Mouse (Mus musculus) embryo, embryonic 11.5 days (tissue): ENCODE data around the gene Fam50b.

Source experiments
- DNase-seq: peaks from one replicate; pipeline ENCODE4 v3.0.0-alpha.2; 2012; ENCODE audit warnings: low read depth, low spot score

The Fam50b gene

GRCm38 (mm10) chr13:34737968-34738698, 3.5 kb downstream of the Fam50b start:
- no peak for DNase-seq

DNA sequence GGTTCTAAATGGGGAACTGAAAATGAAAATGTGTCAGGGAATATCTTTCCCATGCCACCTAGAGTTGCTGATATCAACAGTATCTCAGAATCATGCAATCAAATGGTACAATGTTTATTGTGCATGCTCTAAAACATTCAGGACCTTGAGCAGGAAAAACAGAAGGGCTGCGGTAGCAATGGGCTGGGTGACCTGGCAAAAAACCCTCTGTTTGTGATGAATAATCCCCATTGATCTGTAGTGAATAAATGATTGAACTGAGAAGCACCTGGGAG, 4.0 kb downstream of the Fam50b start:
- DNase-seq, result no peak

GRCm38 (mm10) chr13:34739071-34739470, 4.4 kb downstream of the Fam50b start:
- DNase-seq, result no peak

DNA sequence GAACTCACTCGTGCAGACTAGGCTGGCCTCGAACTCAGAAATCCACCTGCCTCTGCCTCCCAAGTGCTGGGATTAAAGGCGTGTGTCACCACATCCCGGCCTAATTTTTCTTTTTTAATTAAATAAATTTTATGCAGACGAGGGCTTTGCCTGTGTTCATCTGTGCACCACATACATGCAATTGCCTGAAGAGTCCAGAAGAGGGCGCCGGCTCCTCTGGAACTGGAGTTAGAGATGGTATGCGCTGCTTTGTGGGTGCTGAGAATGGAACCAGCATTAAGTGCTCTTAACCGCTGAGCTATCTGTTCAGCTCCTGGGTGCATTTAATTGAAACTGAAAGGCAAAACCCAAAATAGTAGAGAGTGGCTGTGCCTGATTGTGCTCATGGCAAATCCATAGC, 6.6 kb downstream of the Fam50b start:
- no peak for DNase-seq

DNA sequence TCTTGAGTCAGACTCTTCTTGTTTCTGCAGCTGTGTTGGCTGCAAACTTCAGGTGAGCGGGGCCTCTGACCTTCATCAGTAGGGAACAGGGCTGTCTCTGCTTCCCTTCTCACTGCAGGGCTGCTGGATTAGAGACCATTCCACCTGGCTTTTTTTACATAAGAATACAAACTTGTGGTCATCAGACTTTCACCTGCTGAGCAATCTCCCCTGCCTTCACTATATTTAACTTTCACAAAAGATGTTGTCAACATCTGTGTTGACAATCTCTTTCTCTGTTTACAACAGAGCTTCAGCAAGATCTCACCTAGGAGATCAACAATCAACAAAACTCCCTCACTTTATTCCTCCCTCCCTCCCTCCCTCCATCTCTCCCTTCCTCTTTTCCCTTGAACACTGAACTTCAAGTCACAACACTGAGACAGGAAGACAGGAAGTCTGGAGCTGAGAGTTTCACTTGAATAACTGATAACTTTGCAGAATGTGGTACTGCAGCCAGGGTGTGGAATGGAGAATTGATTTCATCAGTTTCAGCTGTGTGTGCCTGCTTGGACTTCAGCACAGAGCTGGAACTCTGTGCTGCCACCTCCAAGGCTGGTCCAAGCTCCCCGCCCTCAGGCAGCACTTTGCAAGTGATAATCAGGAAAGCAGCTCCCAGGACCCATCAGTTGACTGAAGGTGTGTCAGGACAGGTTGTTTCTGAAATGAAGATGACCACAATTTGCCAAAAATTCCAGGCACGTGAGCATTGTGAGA, 7.3 kb downstream of the Fam50b start:
- DNase-seq, result no peak

GRCm38 (mm10) chr13:34746811-34747210, 12.2 kb downstream of the Fam50b start:
- DNase-seq, result no peak

- no peak for DNase-seq
These were observed 13.9 kb downstream of the Fam50b start for GRCm38 (mm10) chr13:34748530-34748929.

- no peak for DNase-seq
These were observed 24.6 kb downstream of the Fam50b start for GRCm38 (mm10) chr13:34759202-34759601.

- no peak for DNase-seq
These were observed 26.1 kb downstream of the Fam50b start for GRCm38 (mm10) chr13:34760518-34761287.

GRCm38 (mm10) chr13:34762136-34762535, 27.5 kb downstream of the Fam50b start:
- no peak for DNase-seq

DNA sequence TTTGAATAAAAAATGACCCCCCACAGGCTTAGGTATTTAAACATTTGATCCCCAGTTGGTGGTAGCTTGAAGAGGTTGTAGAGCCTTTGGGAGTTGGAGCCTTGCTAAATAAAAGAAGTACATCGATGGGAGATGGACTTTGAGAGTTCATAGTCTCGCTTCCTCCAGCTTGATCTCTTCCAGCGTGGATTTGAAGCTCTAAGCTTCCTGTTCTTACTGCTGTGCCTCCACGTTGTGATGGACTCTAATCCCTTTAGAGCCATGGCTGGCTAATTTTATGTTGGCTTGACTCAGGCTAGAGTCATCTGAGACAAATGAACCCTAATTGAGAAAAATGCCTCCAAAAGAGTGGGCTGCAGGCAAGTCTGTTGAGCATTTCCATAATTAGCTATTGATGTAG, 28.2 kb downstream of the Fam50b start:
- DNase-seq, result no peak

DNA sequence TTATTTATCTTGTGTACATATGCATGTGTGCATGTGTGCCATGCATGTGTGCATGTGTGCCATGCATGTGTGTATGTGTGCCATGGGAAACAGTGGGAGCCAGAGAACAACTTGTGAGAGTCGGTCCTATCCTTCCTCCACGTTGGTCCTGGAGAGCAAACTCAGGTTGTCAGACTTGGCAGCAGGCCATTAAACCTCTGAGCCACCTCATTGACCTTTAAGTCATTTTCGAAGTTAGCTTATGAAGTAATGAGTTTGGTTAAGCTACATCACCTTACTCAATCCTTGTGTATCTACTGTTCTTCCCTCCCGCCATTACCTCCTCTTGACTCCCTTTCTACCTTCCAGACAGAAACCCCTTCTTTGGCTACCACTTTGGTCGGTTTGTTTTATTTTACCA, 30.6 kb downstream of the Fam50b start:
- no peak for DNase-seq

DNA sequence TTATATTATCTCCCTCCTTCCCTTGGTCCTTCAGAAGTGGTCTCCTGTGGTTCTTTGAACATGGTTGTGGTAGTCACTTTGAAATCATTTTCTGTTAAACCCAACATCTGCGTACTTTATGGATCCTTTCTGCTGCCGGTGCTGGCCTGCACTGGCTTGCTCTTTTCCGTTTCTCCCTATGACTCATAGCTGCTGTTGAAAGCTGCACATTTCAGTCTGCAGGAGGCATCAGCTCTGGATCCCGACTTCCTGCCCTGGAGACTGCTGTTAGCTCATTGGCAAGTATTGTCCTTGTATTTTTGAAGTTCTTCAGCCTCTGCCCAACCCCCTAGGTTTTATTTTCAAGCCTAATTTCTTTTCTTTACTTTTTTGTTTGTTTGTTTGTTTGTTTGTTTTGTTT, 31.9 kb downstream of the Fam50b start:
- DNase-seq, result no peak

DNA sequence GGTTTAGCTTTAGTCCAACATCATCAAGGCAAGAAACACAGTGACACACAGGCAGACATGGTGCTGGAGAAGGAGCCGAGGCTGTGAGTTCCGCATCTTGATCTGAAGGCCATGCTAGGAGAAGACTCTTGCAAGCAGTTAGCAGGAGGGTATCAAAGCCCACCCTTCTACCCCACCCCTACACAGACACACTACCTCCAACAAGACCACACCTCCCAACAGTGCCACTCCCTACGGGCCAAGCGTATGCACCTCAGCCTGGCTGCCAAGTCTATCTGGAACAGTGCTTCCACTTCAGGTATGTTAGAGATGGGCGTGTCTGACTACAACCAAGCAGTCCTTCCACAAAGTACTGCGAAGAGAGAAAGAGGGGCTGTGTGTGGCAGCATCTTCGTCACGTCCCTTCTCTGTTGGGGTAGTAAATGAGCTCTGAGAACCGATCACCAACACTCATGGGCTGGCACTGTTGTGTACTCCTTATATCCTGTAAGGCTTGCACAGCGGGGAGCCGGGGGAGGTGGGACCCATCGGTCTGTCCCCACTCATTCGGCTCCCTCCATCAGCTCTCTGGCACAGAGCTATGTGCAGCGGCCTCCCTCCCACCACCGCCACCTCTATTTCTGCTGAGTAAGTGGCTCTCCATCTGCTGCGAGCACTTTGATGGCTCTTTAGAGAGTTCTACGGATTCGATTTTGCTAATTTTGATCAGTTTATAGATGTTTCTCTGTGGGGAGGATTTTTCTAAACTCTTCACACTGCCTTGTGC, 33.1 kb downstream of the Fam50b start:
- no peak for DNase-seq

DNA sequence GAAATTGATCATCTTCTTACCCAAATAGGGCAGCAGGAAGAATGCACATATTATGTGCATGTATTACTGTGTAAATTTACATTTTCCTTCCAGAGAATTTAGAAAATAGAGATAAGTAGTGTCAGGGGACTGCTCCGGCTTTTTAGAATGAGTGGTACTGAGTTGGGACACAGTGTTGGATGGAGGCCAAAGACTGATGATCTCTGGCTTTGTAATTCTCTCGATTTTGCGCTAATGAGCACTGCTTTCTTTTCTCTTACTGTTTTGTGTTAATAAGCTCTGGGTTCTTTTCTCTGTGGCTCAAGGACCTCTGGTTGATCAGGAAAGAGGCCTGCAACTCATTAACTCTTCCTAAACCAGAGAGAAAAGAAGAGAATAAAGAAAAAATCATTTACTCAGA, 42.1 kb downstream of the Fam50b start:
- no peak for DNase-seq

DNA sequence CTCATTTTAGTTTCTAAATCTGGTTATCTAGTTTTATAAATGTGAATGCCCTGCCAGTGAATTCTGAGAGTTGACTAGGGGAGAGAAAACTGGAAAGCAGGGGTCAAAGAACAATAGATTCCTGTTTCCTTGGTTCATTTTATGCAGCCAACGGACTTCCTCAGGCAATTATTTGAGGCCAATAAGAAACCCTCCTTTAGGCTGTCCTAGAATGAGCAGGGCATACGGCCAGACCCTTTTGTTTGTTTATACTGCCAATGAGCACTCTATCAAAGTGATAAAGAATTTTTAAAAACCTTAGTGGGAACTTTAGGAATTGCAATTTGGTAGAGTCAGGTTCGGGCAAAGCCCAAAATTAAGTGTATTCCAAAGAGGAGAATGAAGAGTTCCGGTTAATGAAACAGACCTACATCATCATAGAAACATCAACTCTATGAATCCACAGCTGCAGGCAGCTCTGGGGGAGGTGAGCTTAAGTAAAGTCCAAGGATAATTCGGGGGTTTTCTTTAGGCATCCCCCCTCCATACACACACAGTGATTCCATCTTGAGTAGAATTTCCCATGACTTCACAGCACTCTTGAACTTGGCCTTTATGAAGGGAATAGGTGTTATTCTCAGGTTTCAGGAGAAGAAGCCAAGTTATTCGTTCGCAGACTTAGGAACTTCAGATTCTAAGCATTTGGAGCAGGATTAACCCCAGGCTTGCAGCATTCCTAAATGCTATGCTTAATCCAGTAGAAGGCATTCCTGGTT, 46.4 kb downstream of the Fam50b start:
- no peak for DNase-seq

DNA sequence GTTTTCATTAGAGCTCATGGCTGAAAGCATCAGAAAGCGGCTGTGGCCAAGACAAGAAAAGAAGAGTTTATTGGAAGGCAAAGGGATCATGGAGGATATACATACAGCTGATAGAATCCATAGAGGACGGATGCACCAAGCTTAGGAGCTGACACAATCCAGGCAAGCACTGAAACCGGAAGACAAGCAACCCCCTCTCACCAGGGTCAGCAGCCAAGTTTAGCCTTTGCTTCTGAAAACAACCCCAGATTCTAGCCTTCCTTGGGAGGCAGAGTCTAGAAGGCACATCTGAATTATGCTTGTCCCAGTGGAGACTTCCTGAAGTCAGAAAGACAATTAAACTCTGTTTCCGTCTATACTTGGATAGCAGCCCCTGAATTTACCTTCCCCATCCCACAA, 47.0 kb downstream of the Fam50b start:
- no peak for DNase-seq

DNA sequence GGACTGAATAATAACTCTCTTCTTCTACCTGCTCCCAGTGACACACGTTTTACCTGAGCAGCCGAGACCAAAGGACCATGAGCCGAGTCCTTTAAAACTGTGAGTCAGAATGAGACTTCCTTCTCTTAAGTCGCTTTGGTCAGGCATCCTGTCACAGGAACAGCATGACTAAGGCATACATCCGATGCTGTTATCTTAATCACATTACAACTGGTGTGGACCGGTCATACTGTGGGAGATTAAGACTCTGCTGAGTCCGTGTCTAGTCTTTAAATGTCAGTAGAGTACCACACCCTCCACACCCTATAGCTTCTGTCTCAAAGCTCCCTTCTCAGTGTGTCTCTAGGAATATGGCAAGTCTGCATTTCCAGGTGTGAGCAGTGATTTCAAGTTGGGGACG, 50.2 kb downstream of the Fam50b start:
- DNase-seq, result no peak

GRCm38 (mm10) chr13:34786634-34787033, 52.0 kb downstream of the Fam50b start:
- no peak for DNase-seq

GRCm38 (mm10) chr13:34787546-34787945, 52.9 kb downstream of the Fam50b start:
- DNase-seq, result no peak

- no peak for DNase-seq
These were observed 54.6 kb downstream of the Fam50b start for GRCm38 (mm10) chr13:34789176-34789818.
